Mouse (Mus musculus) lung, embryonic 14.5 days (tissue): Measurements from ENCODE around the gene Prl3c1. TPM values are rescaled to one million over a fixed set of nuclear protein-coding genes. Genes with fewer than 3 reads are reported as not detected.
"Not testable (repeated sequence)": the region's sequence is repeated elsewhere in the genome, so short reads cannot be mapped to it uniquely, and the experiment has no call there.

Source experiments
- ATAC-seq: fragments of 200-750 bp; cut with Nextera tagmentation; 2 replicates; pipeline ENCODE4 v1.8.0; 2017; ENCODE audit warnings: mild to moderate bottlenecking, moderate TSS enrichment, moderate library complexity; ENCODE audit not compliant: insufficient read depth
- DNase-seq: peaks from one replicate; pipeline ENCODE4 v3.0.0-alpha.2; 2015
- H3K27ac ChIP-seq: fragments of 300-500 bp; sonication (generic); 2 replicates; pipeline ENCODE4 v1.5.1; 2014; ENCODE audit warnings: low read depth, mild to moderate bottlenecking, moderate library complexity
- H3K27me3 ChIP-seq: fragments of 300-500 bp; sonication (generic); 2 replicates; pipeline ENCODE4 v1.6.1; 2014; ENCODE audit warnings: low read length, control low read depth; ENCODE audit not compliant: insufficient read depth
- H3K36me3 ChIP-seq: fragments of 300-500 bp; sonication (generic); 2 replicates; pipeline ENCODE4 v1.6.1; 2014; ENCODE audit warnings: control low read depth; ENCODE audit not compliant: insufficient read depth
- H3K4me1 ChIP-seq: fragments of 300-500 bp; sonication (generic); 2 replicates; pipeline ENCODE4 v1.6.1; 2014; ENCODE audit warnings: antibody characterized with exemption, control low read depth; ENCODE audit not compliant: insufficient read depth
- H3K4me2 ChIP-seq: fragments of 300-500 bp; sonication (generic); 2 replicates; pipeline ENCODE4 v1.6.1; 2014; ENCODE audit warnings: mild to moderate bottlenecking
- H3K4me3 ChIP-seq: fragments of 300-500 bp; sonication (generic); 2 replicates; pipeline ENCODE4 v1.5.1; 2014; ENCODE audit warnings: low read depth, low read length
- H3K9ac ChIP-seq: fragments of 300-500 bp; sonication (generic); 2 replicates; pipeline ENCODE4 v1.6.1; 2014
- H3K9me3 ChIP-seq: fragments of 300-500 bp; sonication (generic); 2 replicates; pipeline ENCODE4 v1.6.1; 2016; ENCODE audit warnings: low read depth, low read length, control low read depth
- CTCF ChIP-seq: IDR thresholded peaks from 2 replicates; pipeline ENCODE4 v1.5.1; 2016; ENCODE audit warnings: antibody characterized with exemption, low read depth
- WGBS: fragments of 180-500 bp; shearing (Covaris S2); extraction: QIAGEN DNeasy Blood & Tissue Kit; methylation state at CpG from one replicate; pipeline ENCODE4 v1.1.7; 2014; 5-methylcytosine and 5-hydroxymethylcytosine counted together
- polyA plus RNA-seq: library from polyadenylated mRNA; unstranded; fragments of >200 nt; fragmentation: Nextera tagmentation; extraction: Ambion mirVana; gene quantifications from 2 replicates; pipeline ENCODE4 v1.2.1, GENCODE M21; 2014

Gene Prl3c1
- not detected in 2 replicates for polyA plus RNA-seq

- no peak within 1 kb of the TSS for H3K4me3 ChIP-seq
- no peak for DNase-seq
- H3K27me3 ChIP-seq = no peaks in the 10 kb centered on the region
- H3K9ac ChIP-seq = no peak within 1 kb of the TSS
- ATAC-seq = no peak
- H3K36me3 ChIP-seq = no peaks in the 10 kb centered on the region
- H3K27ac ChIP-seq = no peak within 1 kb of the TSS
- H3K4me2 ChIP-seq = no peak within 1 kb of the TSS
- no peaks in the 10 kb centered on the region for H3K4me1 ChIP-seq
- 76% methylated on average over 1 of the region's 1 CpGs for WGBS
- no peak for TF ChIP-seq CTCF
- H3K9me3 ChIP-seq = no peaks in the 10 kb centered on the region
These were observed at the start of gene Prl3c1 for GRCm38 (mm10) chr13:27196359-27196758. Prl3c1 (plus strand) TSS chr13:27196659.

GRCm38 (mm10) chr13:27148264-27148663, 48.2 kb upstream of the Prl3c1 start:
- Histone ChIP-seq H3K27me3 (no peaks in the 10 kb centered on the region), H3K27ac (no peak overlapping the region), H3K9me3 (no peaks in the 10 kb centered on the region), H3K36me3 (no peaks in the 10 kb centered on the region), H3K4me2 (no peak overlapping the region), H3K9ac (no peak overlapping the region), H3K4me3 (no peak overlapping the region), H3K4me1 (no peaks in the 10 kb centered on the region)
- WGBS = 76% methylated on average over 1 of the region's 1 CpGs
- TF ChIP-seq CTCF = no peak
- ATAC-seq (no peak), DNase-seq (no peak)

GRCm38 (mm10) chr13:27156490-27156889, 40.0 kb upstream of the Prl3c1 start, which contains the start of gene Prl3d3:
Prl3d3 (plus strand) TSS chr13:27156790.
- not testable (repeated sequence) for H3K4me2 ChIP-seq, DNase-seq, H3K9me3 ChIP-seq, H3K4me3 ChIP-seq, H3K9ac ChIP-seq, H3K4me1 ChIP-seq, H3K27ac ChIP-seq, H3K36me3 ChIP-seq, ATAC-seq, H3K27me3 ChIP-seq
- 88% methylated on average over 2 of the region's 3 CpGs for WGBS

GRCm38 (mm10) chr13:27241547-27241946, 45.1 kb downstream of the Prl3c1 start, which contains the start of gene Prl3b1:
Prl3b1 (plus strand) TSS chr13:27241847.
- no peak for DNase-seq
- H3K27ac ChIP-seq = no peak within 1 kb of the TSS
- H3K36me3 ChIP-seq = no peaks in the 10 kb centered on the region
- H3K9me3 ChIP-seq = no peaks in the 10 kb centered on the region
- TF ChIP-seq CTCF = no peak
- no peak within 1 kb of the TSS for H3K9ac ChIP-seq
- no peak within 1 kb of the TSS for H3K4me2 ChIP-seq
- no peaks in the 10 kb centered on the region for H3K27me3 ChIP-seq
- H3K4me1 ChIP-seq = no peaks in the 10 kb centered on the region
- whole genome bisulfite sequencing = 91% methylated on average over 1 of the region's 1 CpGs
- ATAC-seq = no peak
- no peak within 1 kb of the TSS for H3K4me3 ChIP-seq

Other genes with a start within 250 kb of the Prl3c1 start
- not detected in 2 replicates for gene Prl, start 139.1 kb upstream of the Prl3c1 start, polyA plus RNA-seq
- gene Prl3d1, start 102.5 kb upstream of the Prl3c1 start, polyA plus RNA-seq = not detected in 2 replicates
- not detected in 2 replicates for gene Prl3d2, start 75.0 kb upstream of the Prl3c1 start, polyA plus RNA-seq
- gene Prl3d3, start 39.9 kb upstream of the Prl3c1 start, polyA plus RNA-seq = not detected in 2 replicates
- not detected in 2 replicates for gene Prl3b1, start 45.2 kb downstream of the Prl3c1 start, polyA plus RNA-seq
- gene Prl3a1, start 62.8 kb downstream of the Prl3c1 start, polyA plus RNA-seq = not detected in 2 replicates
- gene Prl6a1, start 116.0 kb downstream of the Prl3c1 start, polyA plus RNA-seq = not detected in 2 replicates
- not detected in 2 replicates for gene Prl8a2, start 149.0 kb downstream of the Prl3c1 start, polyA plus RNA-seq
- not detected in 2 replicates for gene Prl2b1, start 194.2 kb downstream of the Prl3c1 start, polyA plus RNA-seq
- gene Prl8a6, start 242.0 kb downstream of the Prl3c1 start, polyA plus RNA-seq = not detected in 2 replicates